Mouse (Mus musculus): ENCODE measurements around the gene Rnf186. TPM values are rescaled to one million over a fixed set of nuclear protein-coding genes. Genes with fewer than 3 reads are reported as not detected.
A peak's percentile ranks its signal among the peaks of the same experiment; 100 is the strongest.

The Rnf186 gene
- polyA plus RNA-seq, 1 experiment from 2014 or later, result 65.2 TPM

- no peak overlapping the region for H3K27ac ChIP-seq (ENCODE audit: low read depth, low read length)
These were observed 16.5 kb downstream of the Rnf186 start for GRCm38 (mm10) chr4:138983422-138983821.

GRCm38 (mm10) chr4:138984744-138985143 lies 17.8 kb downstream of the Rnf186 start:
- H3K36me3 ChIP-seq (ENCODE audit: control insufficient read depth, insufficient read depth), result no peaks in the 10 kb centered on the region
- H3K4me3 ChIP-seq (ENCODE audit: low read depth, low read length), result no peak overlapping the region
- ATAC-seq, result no peak
- 81% methylated on average over 7 of the region's 7 CpGs for WGBS
- H3K4me2 ChIP-seq (replicated peaks; ENCODE audit: low read depth), result no peak overlapping the region
- no peaks in the 10 kb centered on the region for H3K9me3 ChIP-seq (ENCODE audit: control insufficient read depth)
- H3K27me3 ChIP-seq (replicated peaks; ENCODE audit: control insufficient read depth, insufficient read depth, low read length), result no peaks in the 10 kb centered on the region
- 0 out of 2 replicates have a peak, but pooled peaks cover 9% of the 10 kb centered on the region for H3K4me1 ChIP-seq (replicated peaks; ENCODE audit: control insufficient read depth, insufficient read depth, low read length)
- no peak overlapping the region for H3K9ac ChIP-seq (ENCODE audit: low read depth, low read length)
- H3K27ac ChIP-seq (ENCODE audit: low read depth, low read length), result no peak overlapping the region
- TF ChIP-seq CTCF (IDR thresholded peaks at IDR 0.05; ENCODE audit: low read depth), result peak; percentile 57

More at GRCm38 (mm10) chr4:138983422-138983821, 16.5 kb downstream of the Rnf186 start:
- Histone ChIP-seq H3K27me3 (replicated peaks; ENCODE audit: control insufficient read depth, insufficient read depth, low read length) (no peaks in the 10 kb centered on the region), H3K36me3 (ENCODE audit: control insufficient read depth, insufficient read depth) (no peaks in the 10 kb centered on the region), H3K9ac (ENCODE audit: low read depth, low read length) (no peak overlapping the region), H3K9me3 (ENCODE audit: control insufficient read depth) (no peaks in the 10 kb centered on the region), H3K4me2 (replicated peaks; ENCODE audit: low read depth) (no peak overlapping the region), H3K4me3 (ENCODE audit: low read depth, low read length) (no peak overlapping the region), H3K4me1 (replicated peaks; ENCODE audit: control insufficient read depth, insufficient read depth, low read length) (0 out of 2 replicates have a peak, but pooled peaks cover 9% of the 10 kb centered on the region)
- WGBS, result 29% methylated on average over 3 of the region's 3 CpGs
- no peak for ATAC-seq
- TF ChIP-seq CTCF (IDR thresholded peaks at IDR 0.05; ENCODE audit: low read depth), result no peak

GRCm38 (mm10) chr4:138986280-138986679 lies 19.4 kb downstream of the Rnf186 start:
- Histone ChIP-seq H3K27ac (ENCODE audit: low read depth, low read length) (peak overlapping the region; percentile 41; the same call in 1 of the 2 replicates), H3K4me1 (replicated peaks; ENCODE audit: control insufficient read depth, insufficient read depth, low read length) (0 out of 2 replicates have a peak, but pooled peaks cover 7% of the 10 kb centered on the region)

GRCm38 (mm10) chr4:138994389-138994788 lies 27.5 kb downstream of the Rnf186 start:
- Histone ChIP-seq H3K27me3 (replicated peaks; ENCODE audit: control insufficient read depth, insufficient read depth, low read length) (no peaks in the 10 kb centered on the region), H3K4me1 (replicated peaks; ENCODE audit: control insufficient read depth, insufficient read depth, low read length) (no peaks in the 10 kb centered on the region), H3K27ac (ENCODE audit: low read depth, low read length) (no peak overlapping the region), H3K9me3 (ENCODE audit: control insufficient read depth) (no peaks in the 10 kb centered on the region), H3K4me2 (replicated peaks; ENCODE audit: low read depth) (no peak overlapping the region), H3K36me3 (ENCODE audit: control insufficient read depth, insufficient read depth) (peaks cover 17% of the 10 kb centered on the region; the same call in 1 of the 2 replicates), H3K4me3 (ENCODE audit: low read depth, low read length) (no peak overlapping the region), H3K9ac (ENCODE audit: low read depth, low read length) (no peak overlapping the region)
- 46% methylated on average over 3 of the region's 3 CpGs for WGBS
- no peak for ATAC-seq
- peak; percentile 60 for TF ChIP-seq CTCF (IDR thresholded peaks at IDR 0.05; ENCODE audit: low read depth)

More at GRCm38 (mm10) chr4:138986280-138986679, 19.4 kb downstream of the Rnf186 start:
- peaks cover 3% of the 10 kb centered on the region; the same call in 1 of the 2 replicates for H3K36me3 ChIP-seq (ENCODE audit: control insufficient read depth, insufficient read depth)
- H3K9me3 ChIP-seq (ENCODE audit: control insufficient read depth), result no peaks in the 10 kb centered on the region
- H3K4me2 ChIP-seq (replicated peaks; ENCODE audit: low read depth), result no peak overlapping the region
- TF ChIP-seq CTCF (IDR thresholded peaks at IDR 0.05; ENCODE audit: low read depth), result no peak
- 53% methylated on average over 5 of the region's 5 CpGs for WGBS
- H3K4me3 ChIP-seq (ENCODE audit: low read depth, low read length), result no peak overlapping the region
- ATAC-seq, result peak; percentile 62
- H3K27me3 ChIP-seq (replicated peaks; ENCODE audit: control insufficient read depth, insufficient read depth, low read length), result no peaks in the 10 kb centered on the region
- 0 out of 2 replicates have a peak overlapping the region, but pooled peaks have one; percentile 11 for H3K9ac ChIP-seq (ENCODE audit: low read depth, low read length)

GRCm38 (mm10) chr4:138996410-138996809 lies 29.5 kb downstream of the Rnf186 start:
- ATAC-seq, result no peak
- Histone ChIP-seq H3K9me3 (ENCODE audit: control insufficient read depth) (no peaks in the 10 kb centered on the region), H3K9ac (ENCODE audit: low read depth, low read length) (no peak overlapping the region), H3K27ac (ENCODE audit: low read depth, low read length) (no peak overlapping the region), H3K27me3 (replicated peaks; ENCODE audit: control insufficient read depth, insufficient read depth, low read length) (no peaks in the 10 kb centered on the region), H3K4me2 (replicated peaks; ENCODE audit: low read depth) (no peak overlapping the region), H3K36me3 (ENCODE audit: control insufficient read depth, insufficient read depth) (peaks cover 13% of the 10 kb centered on the region; the same call in 1 of the 2 replicates), H3K4me3 (ENCODE audit: low read depth, low read length) (no peak overlapping the region), H3K4me1 (replicated peaks; ENCODE audit: control insufficient read depth, insufficient read depth, low read length) (0 out of 2 replicates have a peak, but pooled peaks cover 4% of the 10 kb centered on the region)
- 81% methylated on average over 5 of the region's 5 CpGs for WGBS
- peak; percentile 66 for TF ChIP-seq CTCF (IDR thresholded peaks at IDR 0.05; ENCODE audit: low read depth)

- no peak overlapping the region for H3K4me2 ChIP-seq (replicated peaks; ENCODE audit: low read depth)
- 0 out of 2 replicates have a peak, but pooled peaks cover 5% of the 10 kb centered on the region for H3K4me1 ChIP-seq (replicated peaks; ENCODE audit: control insufficient read depth, insufficient read depth, low read length)
- no peak for ATAC-seq
- H3K9ac ChIP-seq (ENCODE audit: low read depth, low read length), result no peak overlapping the region
- 93% methylated on average over 4 of the region's 4 CpGs for WGBS
- no peaks in the 10 kb centered on the region for H3K9me3 ChIP-seq (ENCODE audit: control insufficient read depth)
- H3K27ac ChIP-seq (ENCODE audit: low read depth, low read length), result no peak overlapping the region
- H3K36me3 ChIP-seq (ENCODE audit: control insufficient read depth, insufficient read depth), result 0 out of 2 replicates have a peak, but pooled peaks cover 8% of the 10 kb centered on the region
- no peak overlapping the region for H3K4me3 ChIP-seq (ENCODE audit: low read depth, low read length)
- peak; percentile 59 for TF ChIP-seq CTCF (IDR thresholded peaks at IDR 0.05; ENCODE audit: low read depth)
- no peaks in the 10 kb centered on the region for H3K27me3 ChIP-seq (replicated peaks; ENCODE audit: control insufficient read depth, insufficient read depth, low read length)
These were observed 30.2 kb downstream of the Rnf186 start for GRCm38 (mm10) chr4:138997121-138997520.
